Mouse (Mus musculus): ENCODE measurements at regions not wholly inside any gene's neighbourhood (a gene's known extent, or its start where the extent isn't known, plus 50 kb on each side); places are given as distances from the start of the nearest gene placed in this dataset.

GRCm38 (mm10) chr1:185836632-185837281 lies 280.4 kb downstream of the Lyplal1 start:
- DNase-seq (ENCODE audit: low read depth, low spot score) = no peak

- no peak for DNase-seq (ENCODE audit: low read depth, low spot score)
These were observed 274.6 kb downstream of the Lyplal1 start for GRCm38 (mm10) chr1:185842481-185842880.

GRCm38 (mm10) chr1:185847161-185847560 lies 269.9 kb downstream of the Lyplal1 start:
- DNase-seq (ENCODE audit: low read depth, low spot score) = no peak

GRCm38 (mm10) chr1:185850590-185850989 lies 266.5 kb downstream of the Lyplal1 start:
- no peak for DNase-seq (ENCODE audit: low read depth, low spot score)

GRCm38 (mm10) chr1:185851262-185851893 lies 265.7 kb downstream of the Lyplal1 start:
- no peak for DNase-seq (ENCODE audit: low read depth, low spot score)

- DNase-seq (ENCODE audit: low read depth, low spot score) = no peak
These were observed 255.4 kb downstream of the Lyplal1 start for GRCm38 (mm10) chr1:185861692-185862091.

GRCm38 (mm10) chr1:185865945-185866344 lies 251.2 kb downstream of the Lyplal1 start:
- no peak for DNase-seq (ENCODE audit: low read depth, low spot score)

GRCm38 (mm10) chr1:185866612-185867011 lies 250.5 kb downstream of the Lyplal1 start:
- no peak for DNase-seq (ENCODE audit: low read depth, low spot score)

- DNase-seq (ENCODE audit: low read depth, low spot score) = no peak
These were observed 250.1 kb downstream of the Lyplal1 start for GRCm38 (mm10) chr1:185867018-185867417.

- no peak for DNase-seq (ENCODE audit: low read depth, low spot score)
These were observed 248.4 kb downstream of the Lyplal1 start for GRCm38 (mm10) chr1:185868721-185869120.

GRCm38 (mm10) chr1:185887031-185887430 lies 230.1 kb downstream of the Lyplal1 start:
- no peak for DNase-seq (ENCODE audit: low read depth, low spot score)

GRCm38 (mm10) chr1:185891814-185892213 lies 225.3 kb downstream of the Lyplal1 start:
- DNase-seq (ENCODE audit: low read depth, low spot score) = no peak

GRCm38 (mm10) chr1:185893421-185893820 lies 223.7 kb downstream of the Lyplal1 start:
- no peak for DNase-seq (ENCODE audit: low read depth, low spot score)

- no peak for DNase-seq (ENCODE audit: low read depth, low spot score)
These were observed 218.6 kb downstream of the Lyplal1 start for GRCm38 (mm10) chr1:185898475-185898874.

GRCm38 (mm10) chr1:185900316-185900715 lies 216.8 kb downstream of the Lyplal1 start:
- DNase-seq (ENCODE audit: low read depth, low spot score) = no peak

GRCm38 (mm10) chr1:185902395-185902794 lies 214.7 kb downstream of the Lyplal1 start:
- DNase-seq (ENCODE audit: low read depth, low spot score) = no peak

GRCm38 (mm10) chr1:185905666-185906065 lies 211.4 kb downstream of the Lyplal1 start:
- no peak for DNase-seq (ENCODE audit: low read depth, low spot score)

GRCm38 (mm10) chr1:185915579-185915978 lies 201.5 kb downstream of the Lyplal1 start:
- DNase-seq (ENCODE audit: low read depth, low spot score) = no peak

- DNase-seq (ENCODE audit: low read depth, low spot score) = no peak
These were observed 198.4 kb downstream of the Lyplal1 start for GRCm38 (mm10) chr1:185918663-185919062.

- DNase-seq (ENCODE audit: low read depth, low spot score) = no peak
These were observed 193.4 kb downstream of the Lyplal1 start for GRCm38 (mm10) chr1:185923723-185924122.

GRCm38 (mm10) chr1:185929000-185929399 lies 188.1 kb downstream of the Lyplal1 start:
- no peak for DNase-seq (ENCODE audit: low read depth, low spot score)

GRCm38 (mm10) chr1:185929761-185930160 lies 187.3 kb downstream of the Lyplal1 start:
- no peak for DNase-seq (ENCODE audit: low read depth, low spot score)

- DNase-seq (ENCODE audit: low read depth, low spot score) = no peak
These were observed 183.5 kb downstream of the Lyplal1 start for GRCm38 (mm10) chr1:185933623-185934022.

All from brain, embryonic 18.5 days (tissue).